Mouse (Mus musculus) limb, embryonic 14.5 days (tissue): ENCODE data around the gene Rgs3. TPM values are rescaled to one million over a fixed set of nuclear protein-coding genes. Genes with fewer than 3 reads are reported as not detected.

Experiments
- ATAC-seq: fragments of 200-750 bp; cut with Nextera tagmentation; 2 replicates; pipeline ENCODE4 v1.8.0; 2017; ENCODE audit warnings: low read depth, moderate number of reproducible peaks, moderate TSS enrichment; ENCODE audit not compliant: low FRiP score
- DNase-seq: peaks from one replicate; pipeline ENCODE4 v3.0.0-alpha.2; 2015; ENCODE audit warnings: low spot score
- H3K27ac ChIP-seq: fragments of 300-500 bp; sonication (generic); replicated peaks from 2 replicates; pipeline ENCODE4 v1.5.1; 2014; ENCODE audit warnings: low read depth, mild to moderate bottlenecking, low read length, moderate library complexity, mixed read lengths
- H3K27me3 ChIP-seq: fragments of 300-500 bp; sonication (generic); 2 replicates; pipeline ENCODE4 v1.6.1; 2014; ENCODE audit warnings: low read length, mixed read lengths; ENCODE audit not compliant: control insufficient read depth, insufficient read depth
- H3K36me3 ChIP-seq: fragments of 300-500 bp; sonication (generic); 2 replicates; pipeline ENCODE4 v1.6.1; 2014; ENCODE audit warnings: mild to moderate bottlenecking, low read length, moderate library complexity, mixed read lengths; ENCODE audit not compliant: control insufficient read depth, insufficient read depth
- H3K4me1 ChIP-seq: fragments of 300-500 bp; sonication (generic); 2 replicates; pipeline ENCODE4 v1.6.1; 2014; ENCODE audit warnings: antibody characterized with exemption, low read length, mixed read lengths; ENCODE audit not compliant: control insufficient read depth, insufficient read depth
- H3K4me2 ChIP-seq: fragments of 300-500 bp; sonication (generic); replicated peaks from 2 replicates; pipeline ENCODE4 v1.6.1; 2014; ENCODE audit warnings: low read depth, mild to moderate bottlenecking, low read length, moderate library complexity; ENCODE audit not compliant: severe bottlenecking
- H3K4me3 ChIP-seq: fragments of 300-500 bp; sonication (generic); replicated peaks from 2 replicates; pipeline ENCODE4 v1.5.1; 2014; ENCODE audit warnings: low read length
- H3K9ac ChIP-seq: fragments of 300-500 bp; sonication (generic); 2 replicates; pipeline ENCODE4 v1.6.1; 2014; ENCODE audit warnings: mild to moderate bottlenecking, low read depth, low read length, moderate library complexity; ENCODE audit not compliant: severe bottlenecking
- H3K9me3 ChIP-seq: fragments of 300-500 bp; sonication (generic); 2 replicates; pipeline ENCODE4 v1.6.1; 2016; ENCODE audit warnings: low read length; ENCODE audit not compliant: control insufficient read depth
- POLR2A ChIP-seq: fragments of 200-500 bp; IDR thresholded peaks from 2 replicates; pipeline ENCODE4 v1.8.0; 2012; ENCODE audit warnings: inconsistent platforms, mild to moderate bottlenecking, moderate library complexity, borderline replicate concordance; ENCODE audit not compliant: insufficient read depth, insufficient read length; ENCODE audit errors: extremely low read depth
- WGBS: fragments of 180-500 bp; shearing (Covaris S2); extraction: QIAGEN DNeasy Blood & Tissue Kit; methylation state at CpG from one replicate; pipeline ENCODE4 v1.1.7; 2014; 5-methylcytosine and 5-hydroxymethylcytosine counted together
- polyA plus RNA-seq, 2 experiments: library from polyadenylated mRNA; depleted of rRNA in 1 of 2; stranded (reverse) in 1 of 2; unstranded in 1 of 2; fragments of >200 nt; fragmentation: Nextera tagmentation in 1 of 2; extraction: Ambion mirVana in 1 of 2; gene quantifications; 2 replicates each; pipeline versions ENCODE4 v1.2.1 to v1.2.3; 2012 to 2014

The Rgs3 gene
- polyA plus RNA-seq, 2 experiments, result 37.6 to 67.6 TPM

DNA sequence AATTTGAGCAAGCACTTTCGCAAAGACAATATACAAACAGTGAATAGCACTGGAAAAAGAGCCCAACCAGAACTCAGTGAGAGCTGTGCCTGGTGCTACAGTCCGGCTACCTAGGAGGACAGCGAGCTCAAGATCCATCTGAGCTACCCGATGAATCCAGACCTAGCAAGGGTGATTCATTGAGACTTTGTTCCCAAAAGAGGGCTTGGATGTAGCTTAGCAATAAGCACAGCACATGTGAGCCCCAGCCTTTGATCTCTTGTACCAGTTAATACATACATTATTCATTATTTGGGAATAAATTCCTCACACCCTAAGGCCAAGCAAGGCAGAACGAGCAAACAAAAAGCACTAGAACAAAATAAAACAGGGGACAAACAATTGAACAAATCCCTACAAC, 34.8 kb downstream of the Rgs3 start:
- Histone ChIP-seq H3K9me3 (no peaks in the 10 kb centered on the region), H3K4me1 (peaks cover 2% of the 10 kb centered on the region; the same call in 1 of the 2 replicates), H3K27ac (no peak overlapping the region), H3K36me3 (no peaks in the 10 kb centered on the region), H3K9ac (no peak overlapping the region), H3K4me3 (no peak overlapping the region), H3K27me3 (no peaks in the 10 kb centered on the region), H3K4me2 (no peak overlapping the region)
- ATAC-seq, result no peak
- no peak for DNase-seq
- WGBS, result 77% methylated on average over 5 of the region's 5 CpGs
- TF ChIP-seq POLR2A, result no peak

DNA sequence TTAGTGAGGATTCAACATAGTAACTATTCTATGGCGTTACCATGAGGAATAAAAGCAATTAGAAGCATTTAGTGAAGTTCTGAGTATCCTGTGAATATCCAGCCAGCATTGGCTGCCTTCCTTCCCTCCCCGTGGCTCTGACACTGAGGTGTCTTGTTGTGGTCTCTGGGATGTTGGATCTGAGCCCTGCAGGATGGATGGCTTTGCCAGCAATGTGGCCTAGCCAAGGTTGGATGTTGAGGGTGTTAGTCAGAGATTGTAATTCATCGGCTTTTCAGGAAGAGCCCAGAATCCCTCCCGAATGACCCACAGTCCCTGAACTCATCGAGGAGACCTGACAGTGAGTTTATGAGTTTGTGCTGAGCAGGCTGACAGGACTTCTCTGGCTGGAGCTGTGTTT, 36.4 kb downstream of the Rgs3 start:
- Histone ChIP-seq H3K4me2 (no peak overlapping the region), H3K9ac (no peak overlapping the region), H3K4me3 (no peak overlapping the region), H3K27me3 (no peaks in the 10 kb centered on the region), H3K4me1 (peaks cover 2% of the 10 kb centered on the region; the same call in 1 of the 2 replicates), H3K9me3 (no peaks in the 10 kb centered on the region; the same call in 1 of the 2 replicates), H3K27ac (no peak overlapping the region), H3K36me3 (no peaks in the 10 kb centered on the region)
- ATAC-seq (no peak), DNase-seq (no peak)
- WGBS, result 56% methylated on average over 5 of the region's 5 CpGs
- no peak for TF ChIP-seq POLR2A

DNA sequence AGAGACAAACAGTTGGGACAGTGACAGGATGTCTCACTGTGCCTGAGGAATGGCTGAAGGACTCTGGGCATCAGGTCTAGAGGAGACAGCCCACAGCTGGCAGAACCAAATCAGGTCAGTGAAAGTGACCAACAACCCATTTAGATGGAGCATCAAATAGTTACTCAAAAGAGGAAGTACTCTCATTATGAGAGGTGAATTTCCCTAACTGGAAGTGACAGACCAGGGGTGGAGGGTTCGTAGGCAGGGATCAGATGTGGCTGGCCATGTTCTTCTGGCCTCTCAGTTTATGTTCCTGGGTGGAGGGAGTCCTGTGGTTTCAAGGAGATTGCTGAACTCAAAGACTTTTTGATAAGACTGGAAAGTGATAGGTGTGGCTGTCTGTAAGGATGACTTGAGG, 40.9 kb downstream of the Rgs3 start:
- no peaks in the 10 kb centered on the region for H3K4me1 ChIP-seq
- no peak for TF ChIP-seq POLR2A
- no peaks in the 10 kb centered on the region; the same call in 1 of the 2 replicates for H3K9me3 ChIP-seq
- H3K4me2 ChIP-seq, result no peak overlapping the region
- no peak for ATAC-seq
- DNase-seq, result no peak
- H3K27me3 ChIP-seq, result no peaks in the 10 kb centered on the region
- H3K4me3 ChIP-seq, result no peak overlapping the region
- H3K9ac ChIP-seq, result no peak overlapping the region
- no peaks in the 10 kb centered on the region for H3K36me3 ChIP-seq
- WGBS, result 66% methylated on average over 1 of the region's 1 CpGs
- no peak overlapping the region for H3K27ac ChIP-seq

DNA sequence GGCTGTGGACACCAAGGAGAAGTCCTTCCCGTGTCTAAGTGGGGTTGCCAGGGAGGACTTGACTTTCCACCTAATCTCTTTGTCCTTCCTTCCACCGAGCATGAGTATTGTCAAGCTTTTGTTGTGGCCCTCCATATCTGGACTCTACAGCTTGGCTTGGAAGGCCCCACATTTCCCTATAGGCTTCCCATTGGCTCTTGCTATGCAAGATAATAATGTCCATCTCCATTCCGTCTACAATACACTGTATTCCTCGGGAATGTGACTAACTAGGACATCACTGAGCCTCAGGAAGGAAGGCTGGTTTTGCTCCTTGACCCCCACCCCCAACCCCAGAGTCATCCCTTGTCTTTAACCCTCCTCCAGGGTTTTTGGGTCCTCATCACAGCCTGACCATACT, 44.0 kb downstream of the Rgs3 start:
- H3K9ac ChIP-seq, result no peak overlapping the region
- WGBS, result 89% methylated on average over 4 of the region's 4 CpGs
- H3K4me3 ChIP-seq, result no peak overlapping the region
- ATAC-seq, result no peak
- H3K36me3 ChIP-seq, result no peaks in the 10 kb centered on the region
- H3K4me2 ChIP-seq, result no peak overlapping the region
- no peaks in the 10 kb centered on the region for H3K27me3 ChIP-seq
- no peak for TF ChIP-seq POLR2A
- no peaks in the 10 kb centered on the region; the same call in 1 of the 2 replicates for H3K9me3 ChIP-seq
- DNase-seq, result no peak
- peaks cover 27% of the 10 kb centered on the region for H3K4me1 ChIP-seq
- H3K27ac ChIP-seq, result no peak overlapping the region

DNA sequence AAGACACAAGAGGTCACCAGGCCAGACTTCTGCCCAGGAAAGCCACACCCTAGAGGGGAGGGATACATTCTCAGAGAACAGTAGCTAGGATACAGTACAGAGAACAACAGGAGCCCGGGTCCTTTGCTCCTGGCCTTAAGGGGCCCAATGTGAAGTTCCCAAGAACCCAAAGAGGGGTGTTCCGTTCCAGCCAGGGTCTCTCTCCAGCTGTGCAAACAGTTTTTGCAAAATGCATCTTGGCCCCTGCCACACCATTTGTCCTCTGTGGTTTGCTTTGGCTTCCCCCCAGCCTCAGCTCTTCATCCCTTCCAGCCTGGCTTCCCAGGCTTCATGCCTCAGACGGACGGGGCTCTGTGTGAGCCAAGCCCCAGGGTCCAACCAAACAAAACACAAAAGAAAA, 44.4 kb downstream of the Rgs3 start:
- Histone ChIP-seq H3K4me3 (no peak overlapping the region), H3K9ac (no peak overlapping the region), H3K9me3 (no peaks in the 10 kb centered on the region; the same call in 1 of the 2 replicates), H3K36me3 (no peaks in the 10 kb centered on the region), H3K27me3 (no peaks in the 10 kb centered on the region), H3K4me2 (no peak overlapping the region), H3K4me1 (peaks cover 27% of the 10 kb centered on the region), H3K27ac (no peak overlapping the region)
- WGBS, result 66% methylated on average over 4 of the region's 4 CpGs
- ATAC-seq (no peak), DNase-seq (no peak)
- TF ChIP-seq POLR2A, result no peak
